Mouse (Mus musculus) cerebellum, postnatal 25 days (tissue): ENCODE results near the gene Kcnc1.
A peak's percentile ranks its signal among the peaks of the same experiment; 100 is the strongest.

Experiments
- DNase-seq, 2 experiments: peaks; one replicate each; pipeline ENCODE4 v3.0.0; 2021; ENCODE audit warnings: mixed read lengths in 2 of 2

Kcnc1 gene

DNA sequence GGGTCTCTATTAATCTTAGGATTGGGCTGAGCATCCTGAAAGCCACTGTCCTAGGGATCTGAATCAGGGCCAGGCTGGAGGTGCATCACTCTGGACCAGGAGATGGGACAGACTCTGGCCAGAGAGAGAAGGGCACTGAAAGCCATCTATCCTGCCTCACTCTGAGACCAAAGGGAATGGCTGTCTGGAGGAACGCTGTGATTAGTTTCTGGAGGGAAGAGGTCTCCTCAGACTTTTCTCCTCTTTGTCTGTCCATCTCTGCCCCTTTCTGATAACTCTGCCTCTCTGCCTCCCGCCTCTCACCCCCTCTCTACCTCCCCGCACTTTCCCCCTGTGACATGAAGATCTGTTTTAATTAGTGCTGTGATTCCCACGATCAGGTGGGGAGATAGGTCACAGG, 1.4 kb upstream of the Kcnc1 start:
- peak; percentile 48 to 49 for DNase-seq

DNA sequence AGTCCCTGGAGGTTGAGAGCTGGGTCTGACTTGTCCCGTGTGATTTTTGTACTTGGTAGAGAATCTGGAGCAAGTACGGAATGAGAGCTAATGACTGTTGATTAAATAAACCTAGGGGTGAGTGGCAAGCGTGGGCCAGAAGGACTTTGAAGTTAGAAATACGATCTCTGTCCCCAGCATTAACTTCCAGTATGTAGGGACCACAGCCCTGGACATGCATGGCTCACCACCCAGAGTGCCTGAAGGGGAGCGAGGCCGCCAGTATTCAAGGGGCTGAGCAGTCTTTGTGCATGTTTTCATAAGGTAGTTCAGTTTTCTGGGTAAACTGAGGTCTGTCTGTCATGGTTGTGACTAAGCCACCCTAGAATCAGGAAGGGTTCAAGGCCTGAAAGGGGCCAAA, 726 bp upstream of the Kcnc1 start:
- DNase-seq = peak in 1 of 2 experiments; percentile 52

DNA sequence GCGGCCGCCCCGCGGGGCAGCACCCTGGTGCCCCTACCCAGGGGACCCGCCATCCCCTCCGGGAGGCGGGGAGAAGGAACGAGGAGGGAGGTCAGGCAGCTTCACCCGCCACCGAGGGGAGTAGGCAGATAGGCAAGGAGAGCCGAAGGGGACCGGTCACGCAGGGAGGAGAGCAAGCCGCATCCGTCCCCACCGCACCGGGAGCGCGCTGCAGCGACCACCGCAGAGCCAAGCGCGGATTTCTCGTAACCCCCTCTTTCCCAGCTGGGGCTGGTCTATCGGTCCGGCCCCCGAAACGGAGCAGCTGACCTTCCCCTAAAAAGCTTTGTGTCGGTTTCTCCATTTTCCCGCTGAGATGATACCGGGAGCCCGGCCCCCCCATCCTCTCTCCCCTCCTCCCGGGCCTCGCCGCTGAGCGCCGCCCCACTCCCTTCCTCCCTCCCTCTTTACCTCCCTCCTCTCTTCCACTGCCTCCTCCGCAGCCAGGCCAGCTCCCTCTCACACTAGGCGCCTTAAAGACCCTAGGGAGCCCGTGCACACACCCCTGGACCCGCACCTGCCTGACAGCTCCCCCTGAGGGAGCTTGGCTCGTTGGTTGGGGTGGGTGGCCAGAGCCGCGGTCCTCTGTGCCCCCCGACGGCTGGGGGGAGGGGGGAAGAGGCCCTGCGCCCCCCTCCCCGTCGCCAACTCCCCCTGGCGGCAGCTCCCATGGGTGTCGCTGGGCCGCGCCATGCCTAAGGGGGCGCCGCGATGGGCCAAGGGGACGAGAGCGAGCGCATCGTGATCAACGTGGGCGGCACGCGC, 833 bp downstream of the Kcnc1 start:
- DNase-seq = peak; percentile 76 to 81

GRCm38 (mm10) chr7:46397732-46398333, 1.5 kb downstream of the Kcnc1 start:
- peak in 1 of 2 experiments; percentile 67 for DNase-seq

GRCm38 (mm10) chr7:46398612-46399011, 2.3 kb downstream of the Kcnc1 start:
- peak; percentile 28 to 31 for DNase-seq

DNA sequence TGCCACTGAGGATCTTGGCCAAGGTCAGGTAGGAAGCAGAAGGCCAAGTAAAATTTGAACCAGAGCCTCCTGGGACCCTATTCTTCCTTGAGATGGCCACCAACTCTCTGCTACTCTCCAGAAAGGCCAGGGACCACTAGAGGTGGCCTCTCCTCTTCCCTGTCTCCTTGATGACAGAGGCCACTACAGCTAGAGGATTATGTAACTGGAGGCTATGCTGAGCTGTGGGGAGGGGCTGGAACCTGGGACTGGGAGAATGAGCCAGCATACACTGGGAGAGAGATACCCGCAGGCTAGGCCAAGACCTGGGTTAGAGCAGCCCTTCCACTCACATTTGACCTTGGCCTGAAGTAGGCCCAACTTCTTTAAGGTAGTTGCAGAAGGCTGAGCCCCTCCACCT, 3.4 kb downstream of the Kcnc1 start:
- peak; percentile 54 to 58 for DNase-seq

GRCm38 (mm10) chr7:46400346-46400745, 4.0 kb downstream of the Kcnc1 start:
- peak; percentile 64 to 73 for DNase-seq

DNA sequence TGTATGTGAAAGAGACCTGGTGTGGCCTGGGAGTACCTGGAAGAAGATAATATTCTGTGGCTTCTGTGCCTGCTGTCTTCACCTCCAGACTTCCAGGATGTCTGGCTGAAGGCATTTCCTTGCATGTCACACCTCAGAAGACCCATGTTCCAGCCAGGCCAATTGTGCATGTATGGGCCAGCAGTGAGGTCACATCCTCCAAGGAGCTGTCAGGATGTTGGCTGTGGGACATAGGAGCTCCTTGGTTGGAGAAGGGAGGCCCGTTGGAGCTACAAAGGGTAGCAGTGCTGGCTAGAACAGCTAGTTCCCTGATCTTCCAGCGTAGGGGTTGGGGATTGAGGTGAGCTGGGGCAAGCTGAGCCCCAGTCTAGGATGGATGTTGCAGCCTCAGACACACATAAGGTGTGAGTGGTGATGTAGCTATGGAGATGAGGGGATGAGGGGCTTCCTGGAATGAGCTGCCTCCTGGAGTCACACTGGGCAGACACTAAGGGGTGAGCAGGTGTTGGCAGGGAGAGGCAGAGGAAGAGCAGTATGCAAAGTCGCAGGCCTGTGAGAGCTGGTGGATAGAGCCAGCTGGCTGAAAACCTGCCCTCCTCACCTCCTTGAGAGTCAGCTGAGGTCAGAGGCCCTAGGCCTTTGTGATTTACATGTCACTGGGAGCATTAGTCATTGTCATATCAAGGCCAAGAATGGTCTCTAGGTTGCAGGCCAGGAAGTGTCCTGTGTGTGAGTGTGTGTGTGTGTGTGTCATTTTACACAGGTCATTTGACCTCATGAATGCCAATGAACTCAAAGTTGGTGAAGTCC, 5.3 kb downstream of the Kcnc1 start:
- peak; percentile 51 to 56 for DNase-seq

DNA sequence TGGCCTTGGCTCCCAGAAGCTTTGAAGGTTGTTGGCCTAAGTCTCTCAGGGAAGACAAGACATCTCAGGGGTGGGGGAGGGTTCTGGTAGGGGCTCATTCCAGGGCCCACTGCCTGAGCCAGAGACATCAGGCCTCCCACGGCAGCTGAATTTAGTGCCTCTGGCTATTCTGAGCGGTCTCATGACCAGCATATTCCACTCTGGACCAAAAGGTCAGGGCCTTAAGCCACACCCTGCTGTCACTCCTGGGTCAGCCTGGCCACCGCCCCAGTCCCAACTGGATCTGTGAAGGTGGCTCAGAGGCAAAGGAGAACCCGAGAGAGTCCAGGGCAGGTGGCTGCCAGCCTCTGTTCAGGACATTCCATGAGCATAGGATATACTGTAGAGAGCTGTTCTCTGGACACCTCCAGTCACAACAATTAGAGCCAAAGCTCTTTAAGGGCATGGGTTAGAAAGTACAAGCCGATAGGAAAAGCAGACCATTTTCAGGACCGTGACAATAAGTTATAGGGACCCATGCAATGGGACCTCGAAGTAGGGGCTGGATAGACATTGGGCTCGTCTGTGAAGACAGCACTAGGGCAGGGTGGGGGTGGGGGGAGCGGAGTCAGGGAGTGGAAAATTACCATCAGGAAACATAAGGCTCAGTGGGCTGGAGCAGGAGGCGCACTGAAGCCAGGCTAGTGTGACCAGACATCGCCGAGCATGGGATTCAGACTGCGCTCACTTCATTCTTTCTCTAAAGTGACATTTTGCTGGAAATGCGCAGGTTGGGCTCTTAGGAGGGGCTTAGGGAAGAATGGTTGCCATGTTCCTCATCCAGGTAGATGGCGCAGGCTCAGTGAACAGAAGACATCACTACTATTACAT, 7.6 kb downstream of the Kcnc1 start:
- peak; percentile 52 to 56 for DNase-seq

DNA sequence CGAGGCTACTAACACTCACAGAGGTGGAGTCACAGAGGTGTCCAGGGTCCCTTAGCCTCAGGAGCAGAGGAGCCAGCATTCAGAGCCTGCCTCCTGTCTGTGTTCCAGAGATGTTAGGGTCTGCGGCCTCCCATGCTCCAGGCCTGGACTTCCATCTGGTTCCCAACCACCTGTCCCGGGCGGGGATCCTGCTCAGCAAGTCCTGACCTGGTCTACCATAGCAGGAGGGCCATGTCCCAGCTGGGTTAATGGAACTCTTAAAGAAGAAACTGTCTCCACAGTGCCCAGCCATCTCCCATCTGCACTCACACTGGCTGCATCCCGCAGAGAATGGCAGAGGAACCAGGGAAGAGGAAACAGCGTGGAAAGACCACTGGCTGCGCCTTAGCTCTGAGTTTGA, 8.5 kb downstream of the Kcnc1 start:
- peak; percentile 54 to 62 for DNase-seq

DNA sequence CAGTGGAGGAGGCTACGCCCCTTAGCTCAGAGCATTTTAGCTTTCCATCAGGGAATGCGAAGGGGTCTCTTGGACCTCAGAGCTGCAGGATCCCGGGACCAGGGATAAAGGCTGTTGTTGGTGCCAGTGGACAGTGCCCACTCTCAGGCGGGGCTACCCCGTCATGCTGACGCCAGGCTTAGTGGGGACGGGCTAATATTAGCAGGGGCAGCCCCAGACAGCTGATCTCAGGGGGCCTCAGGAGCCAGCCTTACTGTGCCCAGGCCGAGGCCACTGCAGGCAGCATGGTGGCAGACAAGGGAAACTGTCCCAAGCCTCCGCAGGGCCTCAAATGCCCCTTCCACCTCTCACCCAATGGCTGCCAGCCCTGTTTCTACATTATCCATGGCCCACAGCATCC, 12.3 kb downstream of the Kcnc1 start:
- DNase-seq = no peak

DNA sequence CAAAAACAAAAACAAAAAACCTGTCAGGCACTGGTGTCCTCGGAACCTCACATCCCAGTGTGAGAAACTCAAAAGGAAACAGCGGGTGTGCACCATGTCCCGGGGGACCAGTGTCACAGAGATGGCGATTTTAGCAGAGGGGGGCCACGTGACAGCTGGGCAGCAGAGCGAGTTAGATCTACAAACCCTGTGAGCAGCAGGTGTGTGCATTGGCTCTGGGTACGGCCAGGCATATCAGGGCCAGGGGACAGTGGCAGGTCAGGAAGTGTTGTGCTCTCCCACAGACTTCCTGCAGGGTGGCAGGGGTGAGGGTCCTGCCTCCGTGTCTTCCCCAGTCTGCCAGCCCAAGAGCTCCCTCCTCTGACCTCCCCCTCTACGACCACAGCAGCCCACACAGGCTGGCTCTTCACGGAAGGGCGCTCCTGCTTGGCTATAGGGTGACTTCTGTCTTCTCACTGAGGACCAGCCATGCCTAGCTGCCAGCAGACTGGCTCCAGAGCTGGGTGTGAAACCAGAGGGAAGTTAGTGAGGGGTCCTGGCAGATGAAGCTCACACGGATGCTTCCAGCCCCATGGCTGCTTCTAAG, 13.0 kb downstream of the Kcnc1 start:
- no peak for DNase-seq

- peak in 1 of 2 experiments; percentile 56 for DNase-seq
These were observed 14.4 kb downstream of the Kcnc1 start for GRCm38 (mm10) chr7:46410727-46411126.

DNA sequence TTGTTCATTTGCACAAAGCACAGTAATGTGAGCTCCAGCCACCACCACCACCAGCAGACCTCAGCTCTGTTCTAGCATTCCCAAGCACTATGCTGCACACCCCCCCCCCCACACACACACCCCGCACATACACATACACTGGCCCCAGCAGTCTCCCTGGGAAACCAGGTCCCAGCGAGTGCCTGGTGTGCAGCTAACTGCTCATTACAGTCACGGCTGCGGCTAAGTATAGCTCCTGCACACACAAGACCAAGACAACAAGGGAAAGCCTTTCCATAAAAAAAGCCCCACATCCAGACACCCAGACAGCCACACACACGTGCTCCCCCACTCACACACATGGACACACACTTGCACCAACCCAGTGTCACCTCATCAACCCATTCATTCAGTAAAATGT, 16.5 kb downstream of the Kcnc1 start:
- DNase-seq = no peak

GRCm38 (mm10) chr7:46413959-46414725, 17.8 kb downstream of the Kcnc1 start:
- no peak for DNase-seq

GRCm38 (mm10) chr7:46415818-46416425, 19.6 kb downstream of the Kcnc1 start:
- DNase-seq = peak; percentile 69 to 76

DNA sequence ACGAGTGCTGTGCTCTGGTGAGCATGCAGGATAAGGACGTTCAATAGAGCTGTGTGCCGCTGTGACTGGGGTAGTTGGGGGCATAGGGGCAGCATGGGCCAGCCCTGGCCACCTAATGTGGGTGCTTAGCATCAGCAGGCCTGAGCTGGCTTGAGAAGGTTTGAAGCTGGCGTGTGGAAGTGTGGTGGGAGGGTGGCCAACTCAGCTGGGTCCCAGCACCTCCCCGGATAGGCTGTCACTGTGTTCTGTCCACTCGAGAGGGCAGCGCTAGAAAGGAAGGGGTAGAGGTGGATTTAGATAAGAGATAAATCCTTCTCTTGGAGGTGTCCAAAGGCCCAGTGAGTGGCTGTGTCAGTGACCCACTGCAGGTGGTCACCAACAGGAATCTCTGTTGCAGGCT, 21.2 kb downstream of the Kcnc1 start:
- peak; percentile 63 to 67 for DNase-seq

DNA sequence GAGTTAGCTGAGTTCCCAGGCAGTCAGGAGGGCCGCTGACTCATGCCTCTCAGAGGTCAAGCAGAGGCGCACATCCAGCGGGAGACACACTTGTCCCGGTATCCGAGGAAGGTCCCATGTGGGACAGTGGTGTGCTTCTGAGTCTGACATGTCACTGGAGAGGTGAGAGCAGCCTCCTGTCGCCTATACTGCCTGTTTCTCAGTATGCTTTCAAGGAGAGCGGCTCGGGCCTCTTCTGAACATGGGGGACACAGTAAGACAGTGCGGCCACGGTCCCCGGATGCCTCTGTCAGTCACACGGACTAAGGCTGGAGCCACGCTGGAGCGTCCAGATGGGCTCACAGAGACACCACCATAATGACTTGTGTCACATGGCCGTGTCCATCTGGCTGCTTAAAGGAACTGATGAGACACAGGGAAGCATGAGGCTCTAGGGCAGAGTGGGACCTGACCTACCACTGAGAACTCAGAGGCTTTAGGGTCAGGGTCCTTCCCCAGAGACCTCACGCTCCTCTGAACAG, 21.9 kb downstream of the Kcnc1 start:
- DNase-seq = peak; percentile 70 to 76

DNA sequence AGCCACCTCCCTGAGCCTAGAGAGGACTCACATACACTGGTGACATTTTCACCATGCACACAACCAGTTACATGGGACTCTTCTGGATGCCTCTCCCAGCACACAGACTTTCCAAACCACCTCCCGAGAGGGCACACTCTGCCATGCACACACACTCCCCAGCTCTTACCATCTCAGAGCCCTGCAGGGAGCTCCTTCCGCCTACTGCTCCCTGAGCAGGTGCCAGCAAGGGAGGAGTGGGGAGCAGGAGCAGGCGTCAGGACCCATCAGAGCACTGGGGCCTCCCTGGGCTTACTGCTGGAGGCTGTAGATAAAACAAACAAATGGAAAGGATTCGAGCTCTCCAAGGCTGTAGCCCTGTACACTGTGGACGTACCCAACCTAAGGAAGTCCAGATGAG, 25.2 kb downstream of the Kcnc1 start:
- DNase-seq = peak; percentile 67 to 77

- peak in 1 of 2 experiments; percentile 52 for DNase-seq
These were observed 25.9 kb downstream of the Kcnc1 start for GRCm38 (mm10) chr7:46422052-46422763.
